Mouse (Mus musculus): ENCODE measurements around the gene Ercc8.

Ercc8 gene

DNA sequence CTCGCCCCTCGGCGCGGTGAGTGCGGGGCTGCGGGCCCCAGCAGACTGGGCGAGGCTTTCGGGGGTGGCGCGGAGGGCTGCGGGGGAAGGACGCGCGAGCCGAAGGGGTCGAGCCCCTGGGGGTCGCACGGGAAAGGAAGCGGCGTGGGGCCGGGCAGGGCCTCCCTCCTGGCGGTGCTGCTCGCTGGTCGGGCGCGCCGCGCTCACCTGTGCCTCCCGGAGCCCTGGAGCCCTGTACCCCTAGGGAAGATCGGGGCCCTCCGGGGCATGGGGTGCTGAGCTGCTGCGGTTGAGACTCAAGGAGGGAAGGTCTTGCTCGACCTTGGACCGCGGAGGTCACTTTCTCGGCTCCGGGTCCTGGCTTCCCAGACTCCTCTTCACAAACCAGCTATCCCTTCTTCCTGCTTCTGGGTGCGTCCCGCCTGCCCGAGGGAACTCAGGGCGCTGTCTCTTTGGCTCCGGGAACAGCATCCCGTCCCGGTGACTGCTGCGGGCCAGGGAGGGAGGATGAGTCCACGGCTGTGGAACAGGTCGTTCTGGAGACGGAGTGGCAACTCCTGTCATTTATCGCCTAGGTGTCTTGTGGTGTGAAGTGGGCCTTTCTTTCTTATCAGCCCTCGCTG is 56.1 kb downstream of the Ercc8 start:
- in situ Hi-C loops (cut with MboI, MseI), result loop anchor here in 1 of 2 experiments (5.0 kb wide), 1 partner anchor 103 kb away; the partner anchor contains the start of gene Depdc1b

DNA sequence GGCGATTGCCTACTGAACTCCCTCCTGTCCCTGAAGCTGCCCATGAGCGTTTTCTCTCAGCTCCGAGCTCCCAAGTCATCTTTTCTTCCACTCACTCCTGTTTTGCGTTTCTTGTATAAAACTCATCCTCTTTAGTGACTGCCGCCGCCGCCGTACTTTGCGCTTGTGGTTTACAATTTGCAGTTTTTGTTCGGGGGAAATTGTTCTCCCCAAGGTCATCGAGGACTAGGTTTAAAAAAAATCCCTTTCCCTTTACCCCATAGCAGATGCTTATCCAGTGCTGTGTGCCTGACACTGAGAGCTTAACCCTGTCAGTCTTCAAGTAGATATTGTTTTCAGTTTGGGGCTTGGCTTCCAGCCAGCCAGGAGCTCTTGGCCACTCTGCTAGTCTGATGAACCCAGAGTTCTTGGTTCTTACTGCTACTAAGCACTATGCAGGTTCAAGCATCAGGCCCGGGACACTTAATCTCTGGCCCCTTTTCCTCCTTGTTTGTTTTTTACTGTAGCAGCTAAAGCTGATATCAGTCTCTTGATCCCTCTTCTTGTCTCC is 56.8 kb downstream of the Ercc8 start:
- in situ Hi-C loops (cut with MboI, MseI), result loop anchor here in 1 of 2 experiments (5.0 kb wide), 1 partner anchor 102 kb away; the partner anchor contains the start of gene Depdc1b

DNA sequence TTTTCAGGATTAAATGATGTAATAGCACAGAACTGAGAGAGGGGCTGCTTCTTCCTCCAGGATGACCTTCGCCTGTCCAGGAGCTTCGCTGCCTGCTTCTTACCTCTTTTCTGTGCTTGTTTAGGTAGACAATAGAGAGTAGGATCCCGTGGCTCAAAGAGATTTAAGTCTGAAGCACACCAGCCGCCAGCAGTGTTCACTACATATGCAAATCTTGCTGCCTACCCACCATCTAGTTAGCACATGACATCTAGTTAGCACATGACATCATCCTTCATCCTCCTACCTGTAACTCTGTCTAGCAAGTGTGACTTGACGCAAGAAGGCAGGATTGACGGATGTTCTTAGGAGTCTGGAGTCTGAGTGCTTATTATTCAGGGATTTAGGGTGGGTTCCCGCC is 61.2 kb downstream of the Ercc8 start:
- in situ Hi-C loops (cut with MboI, MseI), result loop anchor here (5.0 to 10.0 kb wide), 2 partner anchors 98 to 645 kb away; partner anchors contain the start of gene Depdc1b (in 1 of the 2)

DNA sequence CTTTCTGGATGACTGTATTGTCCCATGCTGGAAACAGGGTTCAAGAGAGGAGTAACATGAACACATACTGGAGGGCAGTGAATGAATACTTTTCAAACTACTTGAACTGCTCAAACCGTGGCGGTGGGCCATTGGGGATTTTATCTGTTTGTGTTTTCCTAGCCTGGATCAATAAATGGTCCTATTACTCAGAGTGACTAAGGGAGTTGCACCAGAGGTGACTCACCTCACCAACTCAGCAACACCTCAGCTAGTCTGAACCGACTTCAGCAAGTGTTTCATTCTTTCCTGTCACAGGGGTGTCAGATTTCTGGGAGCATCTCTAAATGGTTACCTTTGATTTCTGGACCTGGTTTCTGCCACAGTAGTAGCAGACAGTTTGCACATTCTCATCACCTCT is 70.7 kb downstream of the Ercc8 start:
- in situ Hi-C loops (cut with MboI, MseI), result loop anchor here in 1 of 2 experiments (10.0 kb wide), 1 partner anchor 654 kb away; no protein-coding TSS in a partner anchor

DNA sequence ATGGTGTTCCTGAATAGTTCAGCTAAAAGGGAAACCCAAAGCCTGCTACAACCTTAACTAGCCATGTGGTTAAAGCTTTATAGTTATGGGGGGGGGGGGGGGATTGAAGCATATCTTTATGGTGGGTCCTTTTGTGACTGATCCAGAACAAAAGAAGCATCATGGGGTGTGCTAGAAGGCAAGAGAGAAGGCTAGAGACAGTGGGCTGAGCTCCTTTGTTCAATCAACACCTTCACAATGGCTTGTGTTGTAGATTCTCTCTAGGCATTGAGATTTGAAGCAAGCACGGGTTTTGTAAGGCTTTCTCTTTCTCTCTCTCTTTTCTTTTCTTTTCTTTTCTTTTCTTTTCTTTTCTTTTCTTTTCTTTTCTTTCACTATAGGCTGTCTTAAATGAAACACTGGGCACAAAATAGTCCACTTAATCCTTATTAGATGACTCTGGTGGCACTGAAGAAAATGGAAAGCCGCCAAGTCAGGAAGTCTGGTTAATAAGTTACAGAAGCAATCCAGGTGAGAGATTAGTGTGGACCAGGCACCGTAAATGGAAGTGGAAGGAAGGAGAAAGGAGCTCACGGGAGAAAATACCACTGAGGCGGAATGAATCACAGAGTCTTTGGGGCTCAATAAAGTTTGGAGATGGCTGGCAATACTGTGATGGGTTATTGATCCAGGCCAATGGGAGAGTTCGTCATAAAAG is 71.3 kb downstream of the Ercc8 start:
- in situ Hi-C loops (cut with MboI, MseI), result loop anchor here in 1 of 2 experiments (10.0 kb wide), 1 partner anchor 655 kb away; no protein-coding TSS in a partner anchor

DNA sequence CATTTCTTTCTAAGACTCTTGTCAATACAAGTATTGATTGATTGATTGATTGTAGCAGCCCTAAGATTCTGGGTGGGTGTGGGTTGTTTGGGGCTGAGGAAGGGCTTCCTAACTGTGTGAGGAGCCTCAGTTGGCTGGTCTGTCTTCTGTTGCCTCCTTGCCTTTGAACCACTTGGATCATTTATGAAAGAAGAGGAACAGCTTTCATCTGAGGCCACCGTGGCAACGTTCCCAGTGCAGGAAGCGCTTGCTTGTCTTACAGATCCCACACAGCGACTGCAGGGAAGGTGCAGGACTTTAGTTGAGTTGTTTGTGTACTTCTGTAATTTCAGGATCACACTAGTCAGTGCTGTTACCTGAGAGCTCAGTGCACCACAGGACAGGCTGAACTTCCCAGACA is 81.5 kb downstream of the Ercc8 start:
- in situ Hi-C loops (cut with MboI, MseI), result loop anchor here in 1 of 2 experiments (10.0 kb wide), 1 partner anchor 1505 kb away; no protein-coding TSS in a partner anchor

DNA sequence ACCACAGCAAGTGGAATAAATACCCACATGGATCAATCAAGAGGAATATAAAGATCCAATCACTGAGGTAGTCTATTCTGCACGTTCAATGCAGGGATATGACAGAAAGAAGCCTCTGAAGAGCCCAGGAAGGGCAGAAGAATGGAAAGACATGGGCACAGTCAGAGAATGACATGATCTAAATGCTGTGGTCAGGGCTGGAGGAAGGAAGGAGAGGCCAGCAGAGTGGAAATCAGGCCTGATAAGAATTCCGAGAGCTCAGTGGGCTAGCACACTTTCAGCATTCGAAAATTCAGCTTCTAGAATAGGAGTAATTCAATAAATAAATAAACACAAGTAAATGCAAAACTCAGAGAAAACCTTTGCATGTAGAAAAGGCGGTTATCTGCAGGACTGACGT is 83.2 kb downstream of the Ercc8 start:
- in situ Hi-C loops (cut with MboI, MseI), result loop anchor here in 1 of 2 experiments (10.0 kb wide), 1 partner anchor 1503 kb away; no protein-coding TSS in a partner anchor

Data from T-helper 17 cell (primary cell).